20 mouse cellular contexts compared by ENCODE assay signal in the genomic region with DNA sequence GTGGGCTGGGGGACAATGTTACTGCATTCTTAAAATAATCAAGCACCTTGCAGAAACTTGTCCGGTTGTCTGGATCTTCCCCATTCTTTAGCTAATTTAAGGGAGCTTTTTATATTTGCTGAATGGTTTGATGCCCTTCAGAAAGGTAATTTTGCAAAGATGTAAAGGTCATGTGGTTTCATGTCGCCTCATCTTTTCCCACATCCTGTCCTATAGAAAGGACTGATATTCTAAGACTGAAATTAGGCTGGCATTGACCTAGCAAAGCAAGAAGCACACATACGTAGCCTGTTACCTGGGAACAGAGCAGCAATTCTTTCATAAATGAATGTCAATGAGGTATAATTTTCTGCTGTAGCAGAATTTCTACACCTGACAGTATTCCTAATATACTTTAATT.
DNase-seq lines count a peak whose midpoint lies in the region; ATAC-seq lines count a peak whose summit lies in the region.
"Had no signal": no experiment of that assay in that cellular context is flagged by ENCODE, and none has a peak within 500 bp of the region (broad histone marks: within the 10 kb centered on the region; RNA-seq: fewer than 3 reads in every experiment).

No protein-coding gene starts in this region.

- peak; percentile 2 for DNase-seq in heart, adult 11 months
- DNase-seq in heart, postnatal 10 days = no peak
- peak; percentile 58 for DNase-seq in induced T-regulatory cell, adult 2 months (ENCODE audit: low read depth)
- peak; percentile 40 for DNase-seq in naive thymus-derived CD4-positive, alpha-beta T cell, adult 2 months (ENCODE audit: low read depth)
- no peak for DNase-seq in layer of hippocampus, adult 9-11 months
- no peak for DNase-seq in natural killer cell, adult 2 months (ENCODE audit: low spot score in 2 of 2)
- DNase-seq: adrenal gland, adult 8-10 months; adrenal gland, postnatal 25 days; B cell, adult 2 months; cerebellum, adult 11 months; cerebellum, adult 18-20 months; cerebellum, adult 8-10 months; cerebellum, adult 9-11 months; cerebellum, postnatal 14 days; cerebellum, postnatal 36 days; embryo, embryonic 11 days had no signal

- intact Hi-C loops in heart, postnatal 10 days (cut with DNase I) = no loop called here

- ATAC-seq in CD4-positive, CD25-positive, alpha-beta regulatory T cell, adult 4 months = peak; percentile 83
- no peak for ATAC-seq in frontal cortex, adult (ENCODE audit: low TSS enrichment)
- ATAC-seq: forebrain, embryonic 14.5 days; forebrain, embryonic 16.5 days had no signal

Comparison
In these comparisons a context has a peak if more than half of its experiments do, and no peak if none do; other contexts are left out.
1. DNase-seq: peak in heart, adult 11 months (single experiment), induced T-regulatory cell, adult 2 months (single experiment) and naive thymus-derived CD4-positive, alpha-beta T cell, adult 2 months (single experiment); none in heart, postnatal 10 days (0 of 2), layer of hippocampus, adult 9-11 months (single experiment) and natural killer cell, adult 2 months (0 of 2).